Mouse (Mus musculus) small intestine, adult 2 months (tissue): ENCODE data around the gene Olfr876. TPM values are rescaled to one million over a fixed set of nuclear protein-coding genes. Genes with fewer than 3 reads are reported as not detected.
"Not testable (repeated sequence)": the region's sequence is repeated elsewhere in the genome, so short reads cannot be mapped to it uniquely, and the experiment has no call there.

Experiments used
- H3K27ac ChIP-seq: fragments of 200-500 bp; 2 replicates; pipeline ENCODE4 v1.5.1; 2012; ENCODE audit warnings: low read depth, low read length, control low read depth, inconsistent platforms; ENCODE audit not compliant: insufficient read depth
- H3K27me3 ChIP-seq: fragments of 200-500 bp; 2 replicates; pipeline ENCODE4 v1.6.1; 2012; ENCODE audit warnings: mild to moderate bottlenecking, moderate library complexity, low read length, inconsistent platforms; ENCODE audit not compliant: control insufficient read depth, insufficient read depth
- H3K36me3 ChIP-seq: fragments of 200-500 bp; 2 replicates; pipeline ENCODE4 v1.6.1; 2012; ENCODE audit warnings: mild to moderate bottlenecking, low read length, control low read depth, inconsistent platforms; ENCODE audit not compliant: control insufficient read depth, insufficient read depth
- H3K4me1 ChIP-seq: fragments of 200-500 bp; 2 replicates; pipeline ENCODE4 v1.6.1; 2012; ENCODE audit warnings: low read length, inconsistent platforms, mixed read lengths; ENCODE audit not compliant: control insufficient read depth, insufficient read depth, insufficient read length
- H3K4me3 ChIP-seq: fragments of 200-500 bp; 2 replicates; pipeline ENCODE4 v1.5.1; 2012; ENCODE audit warnings: low read depth, mild to moderate bottlenecking, control low read depth, inconsistent platforms, low read length, moderate library complexity
- CTCF ChIP-seq: fragments of 200-500 bp; IDR thresholded peaks from 2 replicates; pipeline ENCODE4 v1.5.1; 2012; ENCODE audit warnings: low read depth, mild to moderate bottlenecking, control low read depth, inconsistent platforms, low read length, moderate library complexity, mixed read lengths; ENCODE audit not compliant: insufficient replicate concordance, insufficient read length; ENCODE audit errors: extremely low read depth
- POLR2A ChIP-seq: fragments of 200-500 bp; IDR thresholded peaks from 2 replicates; pipeline ENCODE4 v1.6.1; 2012; ENCODE audit warnings: low read depth, mild to moderate bottlenecking, control low read depth, inconsistent platforms, low read length, moderate library complexity
- WGBS: fragments of 180-500 bp; shearing (Covaris S2); methylation state at CpG from one replicate; pipeline ENCODE4 v1.1.7; 2018; 5-methylcytosine and 5-hydroxymethylcytosine counted together
- polyA plus RNA-seq: library from polyadenylated mRNA; depleted of rRNA; stranded (reverse); fragments of >200 nt; gene quantifications from 2 replicates; pipeline ENCODE4 v1.2.3, GENCODE M21; 2012; rRNA removed

The Olfr876 gene
- polyA plus RNA-seq: not detected in 2 replicates

DNA sequence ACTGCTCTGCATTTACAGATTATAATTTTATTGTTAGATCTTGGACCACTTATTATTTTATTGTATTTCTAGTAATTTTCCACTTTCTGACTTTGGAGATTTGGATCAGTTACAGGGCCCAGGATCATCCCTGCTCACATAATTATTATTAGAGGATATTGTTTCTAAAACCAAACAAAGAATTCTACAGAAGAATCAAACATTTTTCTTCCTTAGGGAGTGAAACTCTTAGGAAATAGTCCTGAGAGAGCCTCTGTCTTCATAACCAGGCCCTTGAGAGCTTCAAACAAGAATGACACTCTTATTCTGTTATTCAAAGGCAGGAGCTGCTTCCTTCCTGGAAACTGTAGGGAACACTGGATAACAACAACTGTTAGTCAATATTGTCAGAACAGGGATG lies at the start of gene Olfr876:
TSS of gene Olfr876 (plus strand) at position 301 of the 400 bp plus-strand sequence.
- H3K4me1 ChIP-seq: no peaks in the 10 kb centered on the region
- H3K36me3 ChIP-seq: no peaks in the 10 kb centered on the region
- no peaks in the 10 kb centered on the region for H3K27me3 ChIP-seq
- H3K27ac ChIP-seq: no peak within 1 kb of the TSS
- TF ChIP-seq CTCF (no peak), POLR2A (no peak)
- no peak within 1 kb of the TSS for H3K4me3 ChIP-seq

DNA sequence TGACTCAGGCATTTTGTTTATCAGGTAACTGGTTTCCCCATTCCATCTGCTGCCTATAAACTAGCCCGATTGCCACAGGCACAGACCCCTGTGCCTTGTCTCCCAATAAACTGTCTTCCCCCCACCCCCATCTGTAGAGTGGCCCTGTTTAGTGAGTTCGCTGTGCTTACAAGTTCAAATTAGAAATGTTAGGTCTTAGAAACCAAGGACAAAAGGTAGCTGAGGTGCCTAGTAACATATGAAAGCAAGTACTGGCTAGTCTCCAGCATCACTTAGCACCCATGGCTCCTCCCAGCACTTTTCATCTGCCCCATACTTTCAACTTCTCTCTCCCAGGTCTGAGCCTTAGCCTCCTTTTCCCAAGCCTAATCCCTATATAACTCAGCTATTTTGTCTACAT lies 41.1 kb upstream of the Olfr876 start:
- Histone ChIP-seq H3K4me3 (no peak overlapping the region), H3K36me3 (no peaks in the 10 kb centered on the region), H3K27me3 (no peaks in the 10 kb centered on the region), H3K27ac (no peak overlapping the region), H3K4me1 (no peaks in the 10 kb centered on the region)
- TF ChIP-seq POLR2A (no peak), CTCF (no peak)
- WGBS: 82% methylated on average over 2 of the region's 2 CpGs

DNA sequence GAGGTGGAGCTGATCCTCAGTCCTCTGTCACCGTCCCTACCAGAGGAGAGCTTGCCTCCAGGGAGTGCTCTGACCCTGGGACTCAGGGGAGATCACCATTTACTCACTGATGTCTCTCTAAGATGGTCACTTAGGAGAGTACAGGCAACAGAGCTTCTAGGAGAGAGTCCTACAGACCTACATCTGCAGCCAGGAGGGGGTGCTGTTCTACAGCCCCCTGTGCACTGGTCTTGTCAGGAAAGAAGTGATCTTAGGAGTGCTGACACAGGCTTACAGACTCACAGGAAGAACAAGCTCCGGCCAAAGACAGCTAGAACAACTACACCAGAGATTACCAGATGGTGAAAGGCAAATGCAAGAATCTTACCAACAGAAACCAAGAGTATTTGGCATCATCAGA lies 40.3 kb upstream of the Olfr876 start:
- 35% methylated on average over 2 of the region's 2 CpGs for WGBS
- no peaks in the 10 kb centered on the region for H3K27me3 ChIP-seq

DNA sequence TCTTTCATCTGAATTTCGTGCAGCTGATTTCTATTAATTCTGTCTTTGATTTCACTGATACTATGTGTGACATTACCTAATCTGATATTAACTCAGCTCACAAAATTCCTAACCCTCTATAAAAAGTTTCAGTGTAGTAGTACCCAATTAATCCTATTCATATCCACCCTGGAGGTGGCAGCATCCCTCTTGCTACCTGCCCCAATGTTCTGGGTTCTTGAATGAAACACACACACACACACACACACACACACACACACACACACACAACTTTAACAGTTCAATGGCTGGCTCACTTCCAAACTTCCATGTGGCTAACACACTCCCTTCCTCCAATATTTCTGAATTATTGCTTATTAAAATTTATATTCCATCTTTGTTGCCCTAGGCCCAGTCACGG lies 32.2 kb upstream of the Olfr876 start:
- H3K27ac ChIP-seq: no peak overlapping the region
- H3K36me3 ChIP-seq: no peaks in the 10 kb centered on the region
- H3K27me3 ChIP-seq: no peaks in the 10 kb centered on the region
- H3K4me1 ChIP-seq: no peaks in the 10 kb centered on the region
- TF ChIP-seq CTCF: no peak
- H3K4me3 ChIP-seq: no peak overlapping the region
- 58% methylated on average over 2 of the region's 2 CpGs for WGBS

More for the DNA sequence above, 40.3 kb upstream of the Olfr876 start:
- TF ChIP-seq CTCF: no peak
- Histone ChIP-seq H3K4me3 (no peak overlapping the region), H3K27ac (no peak overlapping the region), H3K36me3 (no peaks in the 10 kb centered on the region), H3K4me1 (no peaks in the 10 kb centered on the region)

DNA sequence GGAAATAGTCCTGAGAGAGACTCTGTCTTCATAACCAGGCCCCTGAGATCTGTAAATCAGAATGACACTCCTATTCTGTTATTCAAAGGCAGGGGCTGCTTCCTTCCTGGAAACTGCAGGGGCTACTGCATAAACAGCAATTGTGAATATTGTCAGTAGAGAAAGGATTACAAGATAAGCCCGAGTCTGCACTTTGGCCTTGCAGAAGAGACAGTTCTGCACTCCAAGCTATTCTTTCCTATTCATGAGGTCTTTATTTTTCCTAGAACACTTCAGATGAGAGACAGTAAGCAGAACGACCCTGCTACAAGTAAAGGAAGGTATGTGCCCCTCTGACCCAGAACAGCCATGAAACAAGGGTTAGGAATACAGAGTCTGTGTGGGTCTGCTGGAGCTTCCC lies 31.1 kb upstream of the Olfr876 start, which contains the start of gene Olfr875:
TSS of gene Olfr875 (plus strand) at position 99 of the 400 bp plus-strand sequence.
- no peaks in the 10 kb centered on the region for H3K27me3 ChIP-seq
- no peak within 1 kb of the TSS for H3K4me3 ChIP-seq
- WGBS: 16% methylated on average over 2 of the region's 2 CpGs
- H3K4me1 ChIP-seq: no peaks in the 10 kb centered on the region
- no peak within 1 kb of the TSS for H3K27ac ChIP-seq
- TF ChIP-seq CTCF (no peak), POLR2A (no peak)
- H3K36me3 ChIP-seq: no peaks in the 10 kb centered on the region

DNA sequence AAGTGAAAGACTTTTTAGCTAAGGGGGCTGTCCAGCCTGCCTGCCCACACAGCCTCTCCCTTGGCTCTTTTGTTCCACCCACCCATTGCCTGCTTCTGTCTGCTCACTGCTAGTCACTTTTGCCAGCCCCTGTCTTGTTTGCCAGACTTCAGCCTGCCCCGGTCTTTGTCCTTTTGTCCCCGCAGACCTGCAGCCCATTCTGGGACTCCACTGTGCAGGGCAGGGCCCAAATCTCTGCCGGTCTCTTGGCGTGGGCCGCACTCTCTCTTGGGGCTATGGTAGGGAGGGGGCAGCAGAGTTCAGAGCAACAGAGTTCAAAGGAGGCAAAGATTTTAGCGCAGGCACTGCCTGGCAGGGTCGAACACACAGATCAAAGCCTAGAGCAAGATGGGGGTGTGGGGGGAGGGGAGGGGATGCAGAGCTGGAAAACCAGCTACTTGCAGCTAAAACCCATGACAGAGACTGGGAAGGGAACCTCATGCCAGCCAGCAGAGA lies 20.0 kb upstream of the Olfr876 start:
- Histone ChIP-seq H3K27ac (no peak overlapping the region), H3K4me3 (no peak overlapping the region), H3K36me3 (no peaks in the 10 kb centered on the region), H3K27me3 (no peaks in the 10 kb centered on the region), H3K4me1 (no peaks in the 10 kb centered on the region)
- 10% methylated on average over 7 of the region's 7 CpGs for WGBS
- TF ChIP-seq CTCF (no peak), POLR2A (no peak)

DNA sequence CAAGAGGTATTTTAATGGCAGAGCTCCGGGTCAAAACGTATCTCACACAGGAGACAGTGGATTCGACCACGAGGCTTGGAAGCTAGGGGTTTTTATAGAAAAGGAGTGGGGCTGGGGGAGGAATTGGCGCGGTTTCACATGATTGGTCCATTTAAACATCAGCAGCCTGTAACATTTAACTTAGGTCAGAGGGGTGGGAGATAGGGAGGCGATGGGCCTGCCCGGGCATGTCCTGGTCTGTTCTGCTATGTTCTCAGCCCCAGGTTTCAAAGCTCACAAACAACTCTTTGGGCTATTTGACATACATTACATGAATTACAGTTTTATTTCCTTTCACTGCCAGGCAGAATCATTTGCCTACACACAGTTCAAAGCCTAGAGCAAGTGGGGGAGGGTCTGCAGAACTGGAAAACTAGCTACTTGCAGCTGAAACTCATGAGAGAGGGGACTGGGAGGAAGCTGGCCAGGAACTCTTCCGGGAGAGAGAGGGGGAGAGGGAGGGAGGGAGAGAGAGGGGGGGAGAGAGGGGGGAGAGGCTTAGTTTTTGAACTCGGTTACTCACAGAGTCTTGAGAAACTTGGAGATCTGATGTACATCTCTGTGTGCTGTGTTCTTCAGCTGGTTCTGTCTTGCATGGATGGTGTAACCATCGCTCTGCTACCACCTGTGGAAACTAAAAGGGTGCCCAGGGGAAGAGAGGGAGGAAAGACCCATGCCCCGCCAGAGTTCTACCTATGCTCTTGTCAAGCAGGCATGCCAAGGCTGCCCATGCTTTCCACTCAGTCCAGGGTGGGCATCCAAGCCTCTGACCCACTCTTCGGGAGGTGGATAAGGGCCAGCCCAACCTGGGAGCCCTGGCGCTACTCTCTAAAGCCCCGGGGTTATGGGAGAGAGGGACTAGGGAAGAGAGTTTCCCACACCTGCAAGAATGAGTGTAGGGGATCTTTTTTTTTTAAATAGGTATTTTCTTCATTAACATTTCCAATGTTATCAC lies 19.1 kb upstream of the Olfr876 start:
- H3K4me3 ChIP-seq, H3K36me3 ChIP-seq, H3K27me3 ChIP-seq, H3K4me1 ChIP-seq, H3K27ac ChIP-seq: not testable (repeated sequence)
- WGBS: 69% methylated on average over 11 of the region's 15 CpGs
